Mouse (Mus musculus) right cerebral cortex, postnatal 25 days (tissue): ENCODE measurements around the gene Ncoa7.
A peak's percentile ranks its signal among the peaks of the same experiment; 100 is the strongest.
"Not testable (repeated sequence)": the region's sequence is repeated elsewhere in the genome, so short reads cannot be mapped to it uniquely, and the experiment has no call there.

Experiments
- DNase-seq: peaks from one replicate; pipeline ENCODE4 v3.0.0; 2022

Ncoa7 gene

GRCm38 (mm10) chr10:30655655-30656054, 147.5 kb downstream of the Ncoa7 start:
- DNase-seq = no peak

GRCm38 (mm10) chr10:30647681-30648080, 155.4 kb downstream of the Ncoa7 start:
- no peak for DNase-seq

GRCm38 (mm10) chr10:30638216-30638615, 164.9 kb downstream of the Ncoa7 start:
- no peak for DNase-seq

- not testable (repeated sequence) for DNase-seq
Observed at GRCm38 (mm10) chr10:30636474-30637154, 166.5 kb downstream of the Ncoa7 start.

- DNase-seq = no peak
Observed at GRCm38 (mm10) chr10:30632718-30633117, 170.4 kb downstream of the Ncoa7 start.

- DNase-seq = no peak
Observed at GRCm38 (mm10) chr10:30629977-30630376, 173.1 kb downstream of the Ncoa7 start.

- DNase-seq = no peak
Observed at GRCm38 (mm10) chr10:30629513-30629912, 173.6 kb downstream of the Ncoa7 start, which contains the start of gene Hint3. Gene Hint3, minus strand, starts transcription at chr10:30629632.

- DNase-seq = not testable (repeated sequence)
Observed at GRCm38 (mm10) chr10:30628444-30628843, 174.7 kb downstream of the Ncoa7 start.

- DNase-seq = no peak
Observed at GRCm38 (mm10) chr10:30627548-30627947, 175.6 kb downstream of the Ncoa7 start.

GRCm38 (mm10) chr10:30624161-30625019, 178.7 kb downstream of the Ncoa7 start:
- DNase-seq = no peak

GRCm38 (mm10) chr10:30622928-30623327, 180.2 kb downstream of the Ncoa7 start:
- no peak for DNase-seq

GRCm38 (mm10) chr10:30618918-30619210, 184.3 kb downstream of the Ncoa7 start:
- no peak for DNase-seq

GRCm38 (mm10) chr10:30618091-30618917, 184.8 kb downstream of the Ncoa7 start:
- peak; percentile 99 for DNase-seq

- no peak for DNase-seq
Observed at GRCm38 (mm10) chr10:30613039-30613438, 190.1 kb downstream of the Ncoa7 start.

GRCm38 (mm10) chr10:30609614-30610013, 193.5 kb downstream of the Ncoa7 start:
- no peak for DNase-seq

- DNase-seq = no peak
Observed at GRCm38 (mm10) chr10:30608109-30608508, 195.0 kb downstream of the Ncoa7 start.

GRCm38 (mm10) chr10:30600542-30600966, 202.6 kb downstream of the Ncoa7 start, which contains the start of gene Trmt11:
Gene Trmt11, minus strand, starts transcription at chr10:30600749.
- DNase-seq = peak; percentile 90

GRCm38 (mm10) chr10:30600094-30600534, 203.0 kb downstream of the Ncoa7 start:
- DNase-seq = no peak

GRCm38 (mm10) chr10:30587037-30587436, 216.1 kb downstream of the Ncoa7 start:
- no peak for DNase-seq

GRCm38 (mm10) chr10:30585691-30586090, 217.4 kb downstream of the Ncoa7 start:
- DNase-seq = no peak
